Mouse (Mus musculus) T-cell, adult 66 days (primary cell): Measurements from ENCODE around the gene Rgl3. TPM values are rescaled to one million over a fixed set of nuclear protein-coding genes. Genes with fewer than 3 reads are reported as not detected.

Experiments used
- total RNA-seq, 2 experiments: library from RNA; stranded (reverse); gene quantifications; 3 replicates in 1 of 2; 4 replicates in 1 of 2; pipeline ENCODE4 v1.2.4; 2023

Rgl3 gene
- not detected for total RNA-seq

DNA sequence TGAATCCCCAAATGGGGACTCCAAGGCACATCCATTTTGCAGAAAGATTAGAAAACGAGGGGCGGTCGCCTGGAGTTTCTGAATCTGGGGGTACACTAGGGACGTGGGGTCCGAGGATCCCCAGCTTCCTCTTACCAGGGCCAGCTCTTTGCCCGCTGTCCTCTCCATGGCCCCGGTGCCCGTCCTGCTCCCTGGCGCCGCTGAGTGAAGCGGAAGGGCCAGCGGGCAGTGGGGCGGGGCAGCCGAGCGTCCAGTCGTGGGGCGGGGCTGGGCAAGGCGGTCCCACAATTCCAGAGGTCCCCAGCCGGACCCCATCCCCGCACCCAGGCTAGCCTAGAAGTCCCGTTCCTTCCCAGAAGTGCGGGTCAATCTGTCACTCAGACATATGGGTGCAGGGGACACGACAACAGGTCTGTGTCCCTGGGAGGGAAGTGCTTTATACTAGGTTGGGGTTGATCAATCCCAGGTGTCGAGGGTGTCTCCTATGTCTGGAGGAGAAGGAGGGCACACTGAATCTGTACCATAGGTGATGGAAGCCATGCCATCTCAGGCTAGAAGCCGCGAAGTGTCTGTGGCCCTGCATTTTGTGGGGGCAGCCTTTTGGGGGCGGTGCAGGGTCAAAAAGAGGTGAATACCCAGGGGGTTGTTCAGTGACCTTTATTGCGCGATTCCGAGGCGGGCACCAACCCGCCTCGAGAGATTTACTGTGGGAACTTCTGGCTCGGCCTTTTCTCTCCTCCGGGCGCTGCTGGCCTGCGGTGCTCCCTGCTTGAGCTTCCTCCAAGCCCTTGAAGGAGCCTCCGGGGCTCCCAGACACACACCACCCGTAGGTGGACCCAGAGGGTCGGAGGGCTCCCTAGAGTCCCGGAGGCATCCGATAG lies at the start of gene Rgl3:
Gene Rgl3, minus strand, starts transcription at position 217 of the 881 bp plus-strand sequence.

DNA sequence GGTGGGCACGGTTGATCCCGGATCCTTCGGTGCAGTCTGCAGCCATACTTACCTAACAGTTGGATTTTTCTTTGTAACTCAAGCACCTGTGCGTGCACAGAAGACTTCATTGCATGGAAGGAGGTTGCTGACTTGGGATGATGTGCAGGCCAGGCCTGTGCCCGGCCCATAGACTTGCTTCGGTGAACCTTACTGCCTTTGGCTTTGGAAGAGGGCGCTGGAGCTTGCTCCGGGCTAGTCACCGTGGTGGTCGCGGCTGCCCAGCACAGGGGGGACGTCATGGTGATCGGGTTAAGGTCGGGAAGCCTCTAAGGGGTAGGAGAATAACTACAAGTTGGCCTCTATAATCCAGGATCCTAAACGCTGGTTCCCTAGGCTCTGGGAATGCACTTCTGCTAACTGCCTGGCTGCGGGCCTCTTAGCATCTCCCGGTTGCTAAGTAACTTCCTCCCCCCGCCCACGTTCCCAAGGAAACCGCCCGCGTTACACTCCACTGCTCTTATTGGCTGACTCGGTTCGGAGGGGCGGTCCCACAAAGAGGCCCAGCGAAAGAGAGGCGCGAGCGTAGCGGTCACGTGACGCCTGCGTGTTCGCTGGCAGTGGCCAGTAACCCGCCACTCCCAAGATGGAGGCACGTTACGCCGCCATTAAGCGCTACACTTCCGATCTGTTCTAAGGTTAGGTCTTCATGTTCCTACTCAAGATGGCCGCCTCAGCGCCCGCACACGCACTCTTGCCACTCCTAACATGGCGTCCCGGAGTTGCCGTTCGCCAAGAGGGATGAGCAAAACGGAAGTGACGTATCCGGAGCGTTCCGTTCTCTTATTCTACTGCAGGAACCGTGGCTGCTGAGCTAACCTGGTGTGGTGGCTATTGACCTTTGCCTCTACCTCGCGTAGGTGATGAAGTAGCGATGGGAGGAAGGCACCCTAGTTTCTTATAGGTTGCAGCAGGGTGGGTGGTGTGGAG lies 13.2 kb upstream of the Rgl3 start, which contains the start of the genes Ccdc151 and Prkcsh:
Gene Ccdc151, minus strand, starts transcription at position 441 of the 969 bp plus-strand sequence.
Gene Prkcsh, plus strand, starts transcription at position 613 of the 969 bp plus-strand sequence.

DNA sequence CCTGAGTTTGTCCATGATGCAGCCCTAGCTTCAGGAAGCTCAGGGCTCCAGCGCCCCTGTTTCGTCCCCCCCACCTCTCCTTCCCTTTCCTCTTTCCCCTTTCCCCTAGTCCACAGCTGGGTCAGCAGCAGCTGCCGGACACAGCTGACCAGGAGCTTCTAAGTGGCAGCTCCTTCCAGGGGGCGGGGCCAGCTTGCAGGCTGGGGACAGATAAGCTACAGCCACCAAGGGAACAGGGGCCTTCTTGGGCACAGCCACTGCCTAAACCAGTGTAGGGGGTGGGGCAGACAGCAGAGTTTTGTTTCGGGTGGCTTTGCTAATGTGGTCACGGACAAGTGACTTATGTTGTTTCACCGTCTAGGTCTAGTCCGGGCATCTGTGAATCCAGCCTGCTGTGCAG lies 25.8 kb downstream of the Rgl3 start, which contains the start of gene Epor:
Gene Epor, minus strand, starts transcription at position 90 of the 400 bp plus-strand sequence.

DNA sequence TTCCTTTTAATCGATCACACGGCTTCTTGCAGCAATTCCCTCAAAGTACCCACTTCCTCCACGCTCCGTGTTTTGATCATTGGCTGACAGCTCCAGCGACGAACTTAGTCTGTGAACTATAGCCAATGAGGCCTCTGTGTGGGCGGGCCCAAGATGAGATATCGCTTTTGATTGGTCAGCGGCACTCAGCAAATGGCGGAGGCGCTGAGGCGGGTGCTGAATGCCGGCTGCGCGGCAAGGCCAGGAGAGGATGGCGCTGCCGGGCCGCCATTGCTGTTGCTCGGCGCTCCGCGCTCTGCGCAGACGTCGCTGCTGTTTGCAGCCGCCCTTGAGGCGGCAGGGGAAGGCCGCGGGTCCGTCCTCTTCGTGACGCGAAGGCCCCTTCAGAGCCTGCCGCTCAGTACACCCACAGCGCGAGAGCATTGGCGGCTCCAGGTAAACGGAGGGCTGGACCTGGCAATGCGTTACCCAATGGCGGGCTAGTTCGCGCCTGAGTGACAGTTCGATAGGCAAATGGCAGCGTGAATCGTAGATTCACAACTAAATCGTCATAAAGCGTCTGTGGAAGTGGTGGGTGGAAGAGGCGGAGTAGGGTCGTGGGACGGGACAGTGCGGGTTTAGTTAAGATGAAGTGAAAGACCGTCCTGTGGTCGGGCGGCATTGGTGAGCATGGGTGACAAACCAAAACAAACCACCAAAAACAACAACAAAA lies 33.5 kb downstream of the Rgl3 start, which contains the start of gene Swsap1:
Gene Swsap1, plus strand, starts transcription at position 186 of the 712 bp plus-strand sequence.

DNA sequence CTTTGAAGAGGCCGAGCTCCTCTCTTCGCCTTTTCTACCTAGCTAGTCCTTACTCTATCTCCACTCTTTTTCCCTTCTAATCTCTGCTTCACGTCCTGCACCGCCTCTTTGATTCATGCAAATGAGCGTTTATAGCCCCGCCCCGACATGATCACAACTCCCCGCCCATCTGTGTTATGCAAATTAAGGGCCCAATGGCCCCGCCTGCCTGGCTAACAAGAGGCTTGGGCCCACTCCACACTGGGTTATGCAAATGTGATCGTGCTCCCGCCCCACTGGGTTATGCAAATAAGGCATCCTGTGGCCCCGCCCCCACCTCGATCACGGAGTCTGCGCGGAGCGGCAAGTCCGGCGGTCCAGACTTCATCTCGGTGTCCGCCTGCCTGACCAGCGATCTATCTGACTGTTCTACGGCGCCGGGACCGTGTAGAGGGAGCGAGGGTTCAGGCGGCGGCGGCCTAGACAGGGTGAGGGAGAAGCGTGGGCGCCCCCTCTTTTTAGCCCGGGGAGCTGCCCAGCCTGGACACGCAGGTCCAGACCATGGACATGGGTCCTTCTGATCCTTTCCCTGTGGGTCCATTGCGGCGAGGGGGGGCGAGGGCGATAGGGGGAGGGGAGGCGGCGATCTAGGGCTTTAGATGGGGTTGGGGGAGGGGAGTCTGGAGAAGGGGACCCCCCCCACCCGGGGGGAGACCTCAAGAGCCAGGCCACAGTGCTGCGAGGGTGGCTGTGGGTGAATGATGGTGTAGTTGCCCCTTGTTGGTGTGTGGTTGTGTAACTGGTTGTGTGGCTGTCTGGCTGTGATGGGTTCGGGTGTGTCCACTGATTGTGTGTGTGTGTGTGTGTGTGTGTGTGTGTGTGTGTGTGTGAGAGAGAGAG lies 52.3 kb downstream of the Rgl3 start, which contains the start of gene Plppr2:
Gene Plppr2, plus strand, starts transcription at position 342 of the 879 bp plus-strand sequence.

DNA sequence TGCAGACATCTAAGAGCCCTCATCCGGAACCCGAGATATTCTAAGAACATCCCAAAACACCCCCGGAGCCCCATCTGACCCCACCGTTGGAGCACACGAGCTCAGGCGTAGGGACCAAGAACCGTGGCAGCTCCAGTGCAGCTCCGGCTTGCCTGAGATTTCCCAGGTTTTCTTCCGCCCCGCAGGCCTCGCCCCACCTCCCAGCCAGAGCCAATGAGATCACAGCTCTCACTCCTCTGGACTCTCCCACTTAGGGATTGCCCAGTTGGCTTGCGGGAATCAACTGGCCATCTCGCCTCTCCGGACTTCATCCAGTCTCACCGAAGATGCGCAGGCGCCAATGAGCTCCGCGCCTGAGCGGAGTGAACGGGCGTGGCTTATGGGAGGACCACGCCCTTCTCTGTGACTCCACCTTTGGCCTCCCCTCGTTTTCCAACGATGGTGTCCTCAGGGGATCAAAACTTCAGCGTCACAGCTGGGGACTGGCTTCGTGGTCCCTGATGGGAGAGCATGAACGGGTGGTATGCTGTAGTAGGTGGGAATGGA lies 62.0 kb downstream of the Rgl3 start, which contains the start of the genes Ccdc159 and Tmem205:
Gene Ccdc159, plus strand, starts transcription at position 264 of the 546 bp plus-strand sequence.
Gene Tmem205, minus strand, starts transcription at position 349 of the 546 bp plus-strand sequence.

Other genes starting within 250 kb of the Rgl3 start
- 1 to 10 TPM; 2.5 to 4.1 TPM for gene Spc24, start 229.1 kb downstream of the Rgl3 start, total RNA-seq
- gene Kank2, start 190.7 kb downstream of the Rgl3 start, total RNA-seq, result under 1 TPM in 1 of 2 experiments, not detected in 1; 0.12 TPM
- not detected for gene Angptl8, start 153.9 kb downstream of the Rgl3 start, total RNA-seq
- gene Dock6, start 136.8 kb downstream of the Rgl3 start, total RNA-seq, result 1 to 10 TPM; 6.9 to 7.4 TPM
- 10 to 100 TPM; 11.4 to 13.6 TPM for gene Rab3d, start 71.3 kb downstream of the Rgl3 start, total RNA-seq
- not detected for gene Ccdc159, start 62.0 kb downstream of the Rgl3 start, total RNA-seq
- under 1 TPM in 1 of 2 experiments, not detected in 1; 0.76 TPM for gene Tmem205, start 61.9 kb downstream of the Rgl3 start, total RNA-seq
- gene Plppr2, start 52.4 kb downstream of the Rgl3 start, total RNA-seq, result under 1 TPM; 0.50 to 0.67 TPM
- 10 to 100 TPM in 1 of 2 experiments, 1 to 10 TPM in 1; 8.7 to 10.7 TPM for gene Swsap1, start 33.7 kb downstream of the Rgl3 start, total RNA-seq
- gene Epor, start 25.9 kb downstream of the Rgl3 start, total RNA-seq, result 1 to 10 TPM in 1 of 2 experiments, under 1 TPM in 1; 0.61 to 1.1 TPM
- not detected for gene Ccdc151, start 13.2 kb upstream of the Rgl3 start, total RNA-seq
- gene Prkcsh, start 13.4 kb upstream of the Rgl3 start, total RNA-seq, result 10 to 100 TPM; 94.0 to 98.7 TPM
- gene Elavl3, start 62.6 kb upstream of the Rgl3 start, total RNA-seq, result under 1 TPM in 1 of 2 experiments, not detected in 1; 0.27 TPM
- gene Gm49318, start 81.8 kb upstream of the Rgl3 start, total RNA-seq, result not detected
- gene Zfp653, start 81.9 kb upstream of the Rgl3 start, total RNA-seq, result 10 to 100 TPM; 29.3 to 34.7 TPM
- 10 to 100 TPM; 29.0 to 34.0 TPM for gene Ecsit, start 96.0 kb upstream of the Rgl3 start, total RNA-seq
- not detected for gene Cnn1, start 109.8 kb upstream of the Rgl3 start, total RNA-seq
- 10 to 100 TPM; 34.2 to 41.2 TPM for gene Elof1, start 127.7 kb upstream of the Rgl3 start, total RNA-seq
- gene Acp5, start 146.3 kb upstream of the Rgl3 start, total RNA-seq, result 100 to 1,000 TPM; 194 to 244 TPM
- gene Pigyl, start 167.4 kb upstream of the Rgl3 start, total RNA-seq, result 10 to 100 TPM; 13.8 to 19.1 TPM
- gene Zfp872, start 198.6 kb upstream of the Rgl3 start, total RNA-seq, result not detected
- gene Zfp809, start 236.3 kb upstream of the Rgl3 start, total RNA-seq, result 10 to 100 TPM; 33.6 to 39.8 TPM